Mouse (Mus musculus) brown adipose tissue, adult 24 weeks (tissue): Measurements from ENCODE around the gene Nkd2. TPM values are rescaled to one million over a fixed set of nuclear protein-coding genes. Genes with fewer than 3 reads are reported as not detected.

Experiments
- H3K27ac ChIP-seq: fragments of 200-500 bp; replicated peaks from 2 replicates; pipeline ENCODE4 v1.5.1; 2012; ENCODE audit warnings: low read depth, mild to moderate bottlenecking, low read length
- H3K4me1 ChIP-seq: fragments of 200-500 bp; 2 replicates; pipeline ENCODE4 v1.6.1; 2012; ENCODE audit warnings: low read length, mixed read lengths; ENCODE audit not compliant: control insufficient read depth, insufficient read depth, insufficient read length
- H3K4me3 ChIP-seq: fragments of 200-500 bp; 2 replicates; pipeline ENCODE4 v1.5.1; 2012; ENCODE audit warnings: low read depth, mild to moderate bottlenecking, low read length, moderate library complexity; ENCODE audit not compliant: insufficient read depth
- polyA plus RNA-seq: library from polyadenylated mRNA; stranded (reverse); fragments of >200 nt; gene quantifications from 2 replicates; pipeline ENCODE4 v1.2.4, GENCODE M21; 2012; ENCODE audit not compliant: missing spikeins, insufficient read depth, insufficient read length

Gene Nkd2
- polyA plus RNA-seq, 1 experiment: 0.44 TPM

- peaks cover 4% of the 10 kb centered on the region for H3K4me1 ChIP-seq
- no peak overlapping the region for H3K4me3 ChIP-seq
- no peak overlapping the region for H3K27ac ChIP-seq
Observed at GRCm38 (mm10) chr13:73782486-73782885, 64.9 kb downstream of the Nkd2 start.

DNA sequence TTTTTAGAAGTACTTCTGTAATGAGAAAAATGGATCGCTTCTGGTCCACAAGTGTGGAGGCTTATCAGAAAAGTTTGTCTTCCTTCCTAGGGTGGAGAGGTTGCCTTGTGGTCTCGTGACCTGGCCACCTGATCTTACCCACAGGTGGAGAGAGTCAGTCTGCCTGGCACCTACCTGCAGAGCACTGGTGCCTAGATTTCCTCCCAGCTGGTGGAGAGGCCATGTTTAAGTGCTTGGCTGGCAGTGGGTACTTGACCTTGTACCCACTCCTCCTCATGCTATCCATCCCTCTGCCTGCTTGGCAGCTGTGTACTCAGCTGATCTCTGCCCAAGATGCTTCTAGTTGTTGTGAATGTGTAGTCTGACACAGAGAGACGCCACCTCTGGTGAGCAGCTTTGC, 69.9 kb downstream of the Nkd2 start:
- H3K27ac ChIP-seq: no peak overlapping the region
- no peak overlapping the region for H3K4me3 ChIP-seq
- peaks cover 12% of the 10 kb centered on the region for H3K4me1 ChIP-seq

DNA sequence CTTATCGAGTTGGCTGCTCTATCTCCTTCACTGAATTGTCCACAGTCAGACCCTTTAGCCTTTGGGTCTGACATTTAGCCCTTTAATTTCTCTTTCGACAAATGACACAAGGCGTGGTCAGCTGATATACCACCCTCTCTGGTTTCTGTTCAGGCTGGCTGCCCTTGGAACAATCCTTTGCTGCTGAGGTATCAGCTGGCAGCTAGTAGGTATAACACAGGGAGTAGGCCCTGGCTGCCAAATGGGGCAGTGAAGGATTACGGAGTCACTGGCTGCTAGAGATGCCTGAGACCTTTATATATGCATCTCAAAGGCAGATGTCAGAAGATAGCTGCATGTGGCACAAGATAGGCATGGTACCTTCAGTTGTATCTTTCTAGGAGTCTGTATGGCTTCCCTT, 71.6 kb downstream of the Nkd2 start:
- H3K4me3 ChIP-seq: no peak overlapping the region
- no peak overlapping the region for H3K27ac ChIP-seq
- peaks cover 27% of the 10 kb centered on the region for H3K4me1 ChIP-seq

GRCm38 (mm10) chr13:73773519-73774205, 73.8 kb downstream of the Nkd2 start:
- Histone ChIP-seq H3K4me1 (peaks cover 45% of the 10 kb centered on the region), H3K27ac (peak overlapping the region; percentile 66), H3K4me3 (no peak overlapping the region)

DNA sequence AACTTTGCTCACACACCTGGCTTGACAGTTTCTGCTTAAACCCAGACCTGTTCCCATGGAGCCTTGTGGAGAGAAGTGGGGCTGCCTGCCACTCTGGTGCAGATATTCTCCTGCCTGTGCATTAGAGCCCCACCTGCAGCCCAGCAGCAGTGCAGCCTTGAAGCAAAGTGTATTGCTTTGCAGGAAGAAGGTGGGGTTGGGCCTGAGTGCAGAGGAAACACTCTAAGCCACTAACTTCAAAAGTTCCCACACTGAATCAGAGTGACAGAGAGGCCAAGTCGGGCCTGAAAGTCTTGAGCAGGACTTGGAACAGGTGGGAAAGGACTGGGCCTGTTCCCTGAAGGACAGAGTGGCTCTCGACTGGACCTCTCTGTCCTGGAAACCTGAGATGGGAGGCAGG, 74.8 kb downstream of the Nkd2 start:
- H3K27ac ChIP-seq: peak overlapping the region; percentile 66
- peak overlapping the region; percentile 19; the same call in 1 of the 2 replicates for H3K4me3 ChIP-seq
- peaks cover 50% of the 10 kb centered on the region for H3K4me1 ChIP-seq

GRCm38 (mm10) chr13:73771131-73771530, 76.3 kb downstream of the Nkd2 start:
- Histone ChIP-seq H3K4me1 (peaks cover 62% of the 10 kb centered on the region), H3K4me3 (no peak overlapping the region), H3K27ac (peak overlapping the region; percentile 61; the same call in 1 of the 2 replicates)

GRCm38 (mm10) chr13:73769916-73770682, 77.3 kb downstream of the Nkd2 start:
- peaks cover 66% of the 10 kb centered on the region for H3K4me1 ChIP-seq
- peak overlapping the region; percentile 61; the same call in 1 of the 2 replicates for H3K27ac ChIP-seq
- no peak overlapping the region for H3K4me3 ChIP-seq

Other genes with a start within 250 kb of the Nkd2 start
- 79.5 and 95.2 TPM in 2 replicates for gene Clptm1l, start 243.6 kb downstream of the Nkd2 start, polyA plus RNA-seq
- not detected in 2 replicates for gene Tert, start 220.7 kb downstream of the Nkd2 start, polyA plus RNA-seq
- gene Slc6a18, start 169.6 kb downstream of the Nkd2 start, polyA plus RNA-seq: not detected in 2 replicates
- gene Slc6a19, start 142.8 kb downstream of the Nkd2 start, polyA plus RNA-seq: 2.1 and 2.7 TPM in 2 replicates
- gene Slc12a7, start 114.5 kb downstream of the Nkd2 start, polyA plus RNA-seq: 17.7 and 29.3 TPM in 2 replicates
- gene Trip13, start 90.2 kb upstream of the Nkd2 start, polyA plus RNA-seq: 0.50 TPM in 1 of 2 replicates, not detected in the other
- 15.4 and 16.2 TPM in 2 replicates for gene Brd9, start 90.2 kb upstream of the Nkd2 start, polyA plus RNA-seq
- not detected in 2 replicates for gene Zdhhc11, start 116.2 kb upstream of the Nkd2 start, polyA plus RNA-seq
- gene Tppp, start 161.8 kb upstream of the Nkd2 start, polyA plus RNA-seq: 15.1 and 18.7 TPM in 2 replicates
- gene Cep72, start 214.7 kb upstream of the Nkd2 start, polyA plus RNA-seq: 1.8 and 1.9 TPM in 2 replicates